Mouse (Mus musculus) gastrocnemius, adult 2 months (tissue): ENCODE results near the gene Gimap7. TPM values are rescaled to one million over a fixed set of nuclear protein-coding genes. Genes with fewer than 3 reads are reported as not detected.

ENCODE experiments used
- DNase-seq: peaks from one replicate; pipeline ENCODE4 v3.0.0; 2022
- H3K27ac ChIP-seq: fragments of 200-600 bp; 2 replicates; pipeline ENCODE4 v1.8.1; 2022; ENCODE audit warnings: mild to moderate bottlenecking
- H3K4me3 ChIP-seq: fragments of 200-600 bp; 2 replicates; pipeline ENCODE4 v1.8.1; 2022; ENCODE audit warnings: mild to moderate bottlenecking, moderate library complexity
- CTCF ChIP-seq: fragments of 200-600 bp; IDR thresholded peaks from 2 replicates; pipeline ENCODE4 v1.8.1; 2022; ENCODE audit warnings: antibody characterized with exemption, mild to moderate bottlenecking, moderate library complexity
- intact Hi-C: fragments of 180-260 bp; cut with DNase I; formaldehyde crosslinking; loops from one replicate; pipeline ENCODE4 v1.15.1; 2025
- long read RNA-seq, 2 experiments: library from polyadenylated mRNA; stranded (forward); transcript quantifications; one replicate each; pipeline ENCODE4 v2.0.0; 2021
- total RNA-seq, 2 experiments: library from RNA; stranded (reverse); gene quantifications; 2 replicates each; pipeline ENCODE4 v1.2.3; 2021

The Gimap7 gene
- not detected for total RNA-seq
- long read RNA-seq, experiment 1: 0 reads
- long read RNA-seq, experiment 2: 0 reads

GRCm38 (mm10) chr6:48718455-48718854 is at the start of gene Gimap7, which contains the start of gene Gm28053:
Gene Gimap7 (plus strand): TSS chr6:48718621.
Gene Gm28053 (plus strand): TSS chr6:48718607.
- intact Hi-C loops: no loop called here
- H3K4me3 ChIP-seq: no peak within 1 kb of the TSS
- no peak for TF ChIP-seq CTCF
- no peak within 1 kb of the TSS for H3K27ac ChIP-seq
- DNase-seq: no peak

DNA sequence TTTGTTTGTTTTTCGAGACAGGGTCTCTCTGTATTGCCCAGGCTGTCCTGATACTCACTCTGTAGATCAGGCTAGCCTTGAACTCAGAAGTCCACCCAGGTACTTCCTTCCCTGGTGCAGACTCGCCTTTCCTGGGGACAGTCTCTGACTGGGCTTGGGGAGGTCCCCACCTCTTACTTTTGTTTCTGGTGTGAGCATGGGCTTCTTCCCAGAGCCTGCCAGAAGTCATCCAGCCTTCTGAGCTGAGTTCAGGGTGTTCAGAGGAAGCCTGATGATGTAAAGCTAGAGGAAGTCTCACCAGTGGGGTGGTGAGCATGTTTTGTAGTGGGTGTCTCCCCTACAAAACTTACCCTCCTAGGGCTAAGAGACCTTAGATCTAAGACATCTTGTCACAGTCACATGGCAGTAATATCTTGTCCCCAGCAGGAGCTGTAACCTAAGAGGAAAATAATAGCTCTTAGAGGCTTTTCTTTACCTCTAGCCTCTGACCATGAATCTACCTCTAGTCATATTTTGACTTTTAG is 48.9 kb upstream of the Gimap7 start:
- TF ChIP-seq CTCF: no peak
- intact Hi-C loops: no loop called here

DNA sequence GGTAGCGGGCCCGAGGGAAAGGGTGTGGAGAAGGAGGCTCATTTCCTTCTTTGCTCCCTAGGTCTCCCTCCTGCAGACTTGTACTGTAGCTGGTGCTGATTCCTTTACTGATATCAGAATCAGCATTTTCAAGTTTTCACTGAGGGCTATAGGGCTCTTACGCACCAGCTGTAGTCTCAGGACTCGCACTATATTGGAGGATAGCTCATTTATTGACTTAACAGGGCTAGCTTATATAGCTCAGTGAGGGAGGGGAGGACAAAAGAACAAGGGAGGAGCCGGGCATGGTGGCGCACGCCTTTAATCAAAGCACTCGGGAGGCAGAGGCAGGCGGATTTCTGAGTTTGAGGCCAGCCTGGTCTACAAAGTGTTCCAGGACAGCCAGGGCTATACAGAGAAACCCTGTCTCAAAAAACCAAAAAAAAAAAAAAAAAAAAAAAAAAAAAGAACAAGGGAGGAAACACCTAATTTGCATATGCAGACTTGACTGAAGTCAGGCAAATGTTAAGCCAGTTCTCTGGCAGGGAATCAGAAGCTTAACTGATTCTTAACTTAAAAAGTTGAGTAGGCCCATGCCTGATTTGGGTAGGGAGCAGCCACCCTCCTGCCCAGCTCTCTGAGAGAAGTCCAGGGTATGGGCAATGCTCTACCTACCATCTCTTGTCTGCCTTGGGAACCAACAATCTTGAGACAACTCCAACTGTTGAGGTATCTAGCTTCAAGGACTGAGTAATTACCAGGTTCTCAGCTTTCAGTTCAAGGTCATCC is 43.9 kb upstream of the Gimap7 start:
- Histone ChIP-seq H3K27ac (no peak overlapping the region), H3K4me3 (no peak overlapping the region)
- no peak for TF ChIP-seq CTCF
- DNase-seq: no peak
- intact Hi-C loops: no loop called here

More for the DNA sequence above, 48.9 kb upstream of the Gimap7 start:
- no peak for DNase-seq
- Histone ChIP-seq H3K27ac (no peak overlapping the region), H3K4me3 (no peak overlapping the region)

GRCm38 (mm10) chr6:48675400-48675930 is 43.0 kb upstream of the Gimap7 start:
- no peak for DNase-seq
- no peak for TF ChIP-seq CTCF
- H3K4me3 ChIP-seq: peak overlapping the region; percentile 66
- intact Hi-C loops: no loop called here
- H3K27ac ChIP-seq: peak overlapping the region; percentile 75

- intact Hi-C loops: no loop called here
- peak within 1 kb of the TSS; percentile 66 for H3K4me3 ChIP-seq
- peak within 1 kb of the TSS; percentile 75 for H3K27ac ChIP-seq
- TF ChIP-seq CTCF: no peak
- no peak for DNase-seq
Observed at GRCm38 (mm10) chr6:48675931-48676859, 42.2 kb upstream of the Gimap7 start, which contains the start of gene Gimap9. Gene Gimap9 (plus strand): TSS chr6:48676129.

DNA sequence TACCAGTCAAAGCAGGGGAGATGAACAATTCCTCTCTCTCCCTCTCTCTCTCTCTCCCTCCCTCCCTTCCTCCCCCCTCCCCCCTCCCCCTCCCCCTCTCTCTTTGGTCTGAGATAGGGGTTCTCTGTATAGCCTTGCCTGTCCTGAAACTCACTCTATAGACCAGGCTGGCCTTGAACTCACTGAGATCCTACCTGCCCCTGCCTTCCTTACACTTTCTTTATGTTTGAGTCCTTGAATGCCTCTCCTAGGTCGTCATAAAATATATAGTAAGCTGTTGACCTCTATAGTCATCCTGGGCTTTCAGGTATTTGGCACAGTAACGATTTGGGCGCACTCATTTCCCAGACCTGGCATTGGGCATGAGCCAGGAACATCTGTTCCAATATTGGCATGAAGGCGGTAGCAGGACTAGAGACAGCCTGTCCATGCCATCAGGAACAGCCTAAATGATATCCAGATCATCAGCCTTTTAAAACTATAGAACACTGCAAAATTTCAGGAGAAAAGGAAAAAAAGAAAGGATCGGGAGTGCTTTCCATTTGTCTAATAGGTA is 41.5 kb upstream of the Gimap7 start:
- no peak for TF ChIP-seq CTCF
- Histone ChIP-seq H3K27ac (no peak overlapping the region; the same call in 1 of the 2 replicates), H3K4me3 (peak overlapping the region; percentile 66)
- intact Hi-C loops: no loop called here
- DNase-seq: no peak

DNA sequence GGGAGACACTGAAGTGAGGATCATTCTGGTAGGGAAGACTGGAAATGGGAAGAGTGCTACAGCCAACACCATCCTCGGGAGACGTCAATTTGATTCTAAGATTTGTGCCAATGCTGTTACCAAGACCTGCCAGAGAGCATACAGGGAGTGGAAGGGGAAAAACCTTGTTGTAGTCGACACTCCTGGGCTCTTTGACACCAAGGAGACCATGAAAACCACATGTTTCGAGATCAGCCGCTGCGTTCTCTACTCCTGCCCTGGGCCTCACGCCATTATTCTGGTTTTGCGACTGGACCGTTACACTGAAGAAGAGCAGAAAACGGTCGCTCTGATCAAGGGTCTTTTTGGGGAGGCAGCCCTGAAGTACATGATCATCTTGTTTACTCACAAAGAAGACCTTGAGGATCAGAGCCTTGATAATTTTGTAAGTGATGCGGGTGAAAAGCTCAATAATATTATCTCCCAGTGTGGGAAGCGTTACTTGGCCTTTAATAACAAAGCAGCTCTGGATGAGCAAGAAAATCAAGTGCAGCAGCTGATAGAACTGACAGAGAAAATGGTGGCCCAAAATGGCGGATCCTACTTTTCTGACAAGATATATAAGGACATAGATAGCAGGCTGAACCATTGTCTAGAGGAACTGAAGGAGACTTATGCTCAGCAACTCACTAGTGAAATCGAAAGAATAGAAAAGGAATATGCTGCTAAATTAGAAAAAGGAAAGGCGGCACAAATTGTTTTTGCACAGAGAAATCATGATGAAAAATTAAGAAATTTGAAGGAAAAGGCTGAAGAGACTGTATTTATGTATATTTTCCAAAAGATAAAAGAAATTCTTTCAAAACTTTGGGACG is 40.7 kb upstream of the Gimap7 start:
- Histone ChIP-seq H3K27ac (no peak overlapping the region), H3K4me3 (no peak overlapping the region)
- DNase-seq: no peak
- no peak for TF ChIP-seq CTCF
- intact Hi-C loops: no loop called here

GRCm38 (mm10) chr6:48678391-48678790 is 40.0 kb upstream of the Gimap7 start:
- DNase-seq: no peak
- intact Hi-C loops: no loop called here
- no peak for TF ChIP-seq CTCF
- Histone ChIP-seq H3K27ac (no peak overlapping the region), H3K4me3 (no peak overlapping the region)

GRCm38 (mm10) chr6:48679701-48680100 is 38.7 kb upstream of the Gimap7 start:
- Histone ChIP-seq H3K4me3 (no peak overlapping the region), H3K27ac (no peak overlapping the region)
- intact Hi-C loops: loop anchor here (10.0 kb wide), 1 partner anchor 65 kb away; the partner anchor contains the start of gene Gimap5
- no peak for DNase-seq
- TF ChIP-seq CTCF: no peak

GRCm38 (mm10) chr6:48680421-48680820 is 38.0 kb upstream of the Gimap7 start:
- Histone ChIP-seq H3K4me3 (no peak overlapping the region), H3K27ac (no peak overlapping the region)
- DNase-seq: no peak
- intact Hi-C loops: loop anchor here (10.0 kb wide), 1 partner anchor 64 kb away; the partner anchor contains the start of gene Gimap5
- no peak for TF ChIP-seq CTCF

GRCm38 (mm10) chr6:48681472-48682090 is 36.8 kb upstream of the Gimap7 start:
- intact Hi-C loops: loop anchor here (10.0 kb wide), 1 partner anchor 63 kb away; the partner anchor contains the start of gene Gimap5
- DNase-seq: no peak
- Histone ChIP-seq H3K27ac (peak overlapping the region; percentile 38; the same call in 1 of the 2 replicates), H3K4me3 (no peak overlapping the region)
- no peak for TF ChIP-seq CTCF
